Mouse (Mus musculus) gastrocnemius, postnatal 36 days (tissue): Measurements from ENCODE around the gene Stat3. TPM values are rescaled to one million over a fixed set of nuclear protein-coding genes. Genes with fewer than 3 reads are reported as not detected.
A peak's percentile ranks its signal among the peaks of the same experiment; 100 is the strongest.

Experiments
- DNase-seq, 2 experiments: peaks; one replicate each; pipeline ENCODE4 v3.0.0; 2022
- intact Hi-C: fragments of 180-260 bp; cut with DNase I; formaldehyde crosslinking; loops from one replicate; pipeline ENCODE4 v1.15.1; 2025
- total RNA-seq, 2 experiments: library from RNA; stranded (reverse); gene quantifications; 2 replicates each; pipeline ENCODE4 v1.2.3; 2021

Stat3 gene
- total RNA-seq, 2 experiments from 2014 or later: 38.8 to 42.9 TPM

DNA sequence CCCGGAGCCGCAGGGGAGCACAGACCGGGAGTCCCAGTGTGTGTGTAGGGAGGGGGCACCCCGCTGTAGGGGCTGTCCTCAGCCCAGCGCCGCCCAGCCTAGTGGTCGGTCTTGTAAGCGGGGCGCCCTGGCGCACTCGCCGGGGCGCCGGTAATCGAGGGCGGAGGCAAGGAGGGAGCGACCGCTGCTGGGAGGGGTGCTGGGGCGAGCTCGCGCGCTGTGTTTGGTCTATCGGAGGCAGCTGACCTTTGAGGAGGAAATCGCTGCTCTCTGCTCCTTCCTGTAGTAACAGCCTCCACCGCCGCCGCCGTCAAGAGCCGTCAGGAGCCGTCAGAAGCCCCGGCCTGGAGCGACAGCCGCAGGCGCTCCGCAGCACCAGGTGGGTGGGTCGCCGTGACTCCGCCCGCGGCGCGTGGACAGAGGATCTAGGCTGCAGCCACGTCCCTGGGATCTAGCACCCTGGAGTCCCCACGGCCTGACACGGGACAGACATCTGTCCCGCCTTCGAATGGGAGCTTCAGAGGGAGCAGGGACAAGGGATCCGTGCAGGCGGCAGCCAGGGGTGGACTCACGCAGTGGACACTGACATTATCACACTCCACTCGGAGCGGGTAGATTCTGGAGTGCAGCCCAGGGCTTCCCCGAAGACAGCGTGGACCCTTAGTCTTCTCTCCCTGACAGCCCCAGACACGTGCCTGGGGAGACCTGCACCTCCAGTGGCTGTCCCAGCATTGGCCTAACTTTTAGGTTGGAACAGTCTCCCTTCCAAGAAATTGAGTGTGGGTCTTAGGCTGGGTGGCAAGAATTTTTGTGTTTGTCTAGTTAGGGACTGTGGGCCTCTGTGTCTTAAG is 78.9 kb downstream of the Stat3 start:
- intact Hi-C loops: no loop called here

DNA sequence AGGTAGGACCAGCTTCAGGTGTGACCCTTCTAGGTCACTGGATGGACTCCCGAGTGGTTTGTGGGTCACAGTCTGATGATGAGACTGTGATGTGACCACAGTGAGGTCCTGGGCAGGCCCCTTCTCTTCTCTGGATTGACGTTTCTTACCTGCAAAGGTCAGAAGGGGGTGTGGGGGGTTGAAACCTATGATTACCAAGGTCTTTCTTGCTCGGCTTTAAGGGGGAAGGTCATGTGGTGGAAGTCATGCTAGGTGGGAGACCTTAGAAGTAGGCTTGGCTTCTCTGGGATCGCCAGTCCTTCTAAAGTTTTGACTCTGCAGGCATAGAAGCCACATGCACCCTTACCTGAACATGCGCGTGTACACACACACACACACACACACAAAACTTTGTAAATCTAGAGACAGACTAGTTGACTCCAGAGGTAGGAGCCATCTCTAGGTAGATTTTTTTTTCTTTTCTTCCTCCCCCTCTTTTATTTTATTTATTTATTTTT is 79.7 kb downstream of the Stat3 start:
- DNase-seq: no peak
- intact Hi-C loops: loop anchor here (5.0 kb wide), 1 partner anchor 37 kb away; no protein-coding TSS in a partner anchor

More for the DNA sequence above, 78.9 kb downstream of the Stat3 start:
- DNase-seq: peak; percentile 82 to 83

DNA sequence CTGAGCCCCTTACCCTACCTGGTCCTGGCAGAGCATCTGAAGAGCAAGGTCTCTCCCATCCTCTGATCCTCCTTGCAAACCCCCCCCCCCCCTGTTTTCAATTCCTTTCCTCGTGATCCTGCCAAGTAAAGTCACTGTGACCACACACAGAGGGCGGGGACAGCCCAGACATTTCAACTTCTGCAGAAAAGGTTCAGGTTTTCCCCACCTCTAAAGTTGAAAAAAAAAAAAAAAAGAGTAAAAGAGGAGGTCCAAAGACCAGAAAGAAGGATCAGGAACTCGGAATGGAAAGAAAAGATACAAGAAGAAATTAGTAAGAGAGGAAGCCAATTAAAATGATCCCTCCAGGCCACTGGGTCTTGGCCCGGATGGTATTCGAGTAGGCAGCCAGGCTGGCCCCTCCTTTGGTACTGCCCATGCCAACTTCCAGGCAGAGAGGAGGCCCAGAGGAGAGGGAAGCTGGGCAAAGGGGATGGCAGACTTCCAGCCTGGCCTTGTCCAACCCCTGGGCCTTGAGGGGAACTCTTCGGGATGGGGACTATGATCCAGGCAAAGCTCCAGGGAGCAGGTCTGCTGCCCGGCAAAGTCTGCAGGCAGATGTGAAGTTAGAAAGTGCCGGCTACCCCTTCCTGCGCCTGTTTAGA is 80.3 kb downstream of the Stat3 start, which contains the start of gene Stat5a:
Gene Stat5a, plus strand, starts transcription at position 417 of the 644 bp plus-strand sequence.
- peak; percentile 55 to 71 for DNase-seq
- intact Hi-C loops: loop anchor here (5.0 kb wide), 1 partner anchor 37 kb away; no protein-coding TSS in a partner anchor

DNA sequence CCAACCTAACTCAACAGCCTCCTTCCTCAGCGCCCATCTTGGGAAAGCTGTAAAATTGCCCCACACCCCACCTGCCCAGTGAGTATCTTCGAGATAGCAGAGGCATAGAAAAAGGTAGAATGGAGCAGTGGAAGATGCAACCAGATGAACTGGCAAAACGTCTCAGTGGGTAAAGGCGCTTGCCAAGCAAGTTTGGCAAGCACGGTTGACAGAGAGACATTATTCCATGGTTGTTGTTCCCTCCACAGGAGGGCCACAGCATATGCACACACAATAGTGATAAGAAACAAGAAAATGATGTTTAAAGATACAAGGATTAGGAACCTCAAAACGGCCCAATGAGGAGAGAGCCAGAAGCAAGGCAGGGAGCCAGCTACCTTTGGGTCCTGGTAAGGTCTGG is 81.4 kb downstream of the Stat3 start:
- DNase-seq: no peak
- intact Hi-C loops: loop anchor here (5.0 kb wide), 1 partner anchor 36 kb away; no protein-coding TSS in a partner anchor

DNA sequence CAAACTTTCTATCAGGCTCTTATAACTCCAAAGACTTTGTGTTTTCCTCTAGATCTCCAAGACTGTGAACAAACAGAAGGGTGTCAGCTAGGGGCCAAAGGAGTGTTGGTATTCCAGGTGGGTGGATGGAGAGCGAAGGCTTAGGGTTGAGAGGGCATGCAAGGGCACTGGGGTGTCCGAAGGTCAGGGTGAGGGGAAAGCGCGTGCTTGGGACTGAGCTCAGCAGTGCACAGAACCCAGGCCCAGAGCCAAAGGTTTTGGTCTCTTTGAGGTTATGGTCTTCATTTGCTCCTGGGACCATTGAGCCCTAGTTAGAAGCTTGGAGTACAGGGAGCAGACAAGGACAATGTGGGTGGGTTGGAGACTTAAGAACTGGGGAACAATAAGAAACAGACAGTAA is 84.2 kb downstream of the Stat3 start:
- no peak for DNase-seq
- intact Hi-C loops: loop anchor here (5.0 kb wide), 1 partner anchor 33 kb away; no protein-coding TSS in a partner anchor

DNA sequence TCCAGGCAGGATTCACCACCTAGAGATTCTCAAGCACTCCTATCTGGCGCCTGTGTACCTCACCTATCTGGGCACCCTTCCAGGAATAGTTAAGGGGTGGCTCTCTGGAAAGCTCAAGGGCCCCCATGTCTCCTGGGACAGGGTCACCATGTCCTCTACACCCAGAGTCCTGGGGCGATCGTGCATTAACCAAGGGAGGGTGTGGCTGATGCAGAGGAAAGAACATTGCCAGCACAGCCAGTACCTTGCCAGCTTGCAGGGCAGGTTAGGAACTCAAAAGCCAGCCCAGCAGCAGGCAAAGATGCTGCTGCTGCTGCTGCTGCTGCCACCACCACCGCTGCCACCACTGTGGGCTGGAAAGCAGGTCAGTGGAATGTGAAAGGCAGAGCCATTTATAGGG is 85.1 kb downstream of the Stat3 start:
- intact Hi-C loops: no loop called here
- no peak for DNase-seq

DNA sequence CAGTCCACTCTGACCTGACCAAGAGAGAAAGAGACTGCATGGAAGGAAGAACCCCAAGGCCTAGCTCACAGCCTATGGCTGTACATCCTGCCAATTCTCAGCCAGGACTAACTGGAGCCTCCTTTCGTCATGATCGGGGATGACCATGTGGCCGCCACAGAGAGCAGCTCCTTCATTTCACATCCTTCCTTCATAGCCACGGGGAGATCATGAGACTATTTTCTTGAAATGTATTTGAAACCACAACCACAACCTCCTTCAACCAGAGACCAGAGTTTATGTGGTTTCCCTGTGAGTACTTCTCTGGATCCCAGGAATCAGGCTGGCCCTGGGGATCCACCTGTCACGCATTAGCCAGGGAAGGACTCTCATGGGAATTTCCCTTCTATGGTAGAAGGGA is 86.3 kb downstream of the Stat3 start:
- intact Hi-C loops: no loop called here

DNA sequence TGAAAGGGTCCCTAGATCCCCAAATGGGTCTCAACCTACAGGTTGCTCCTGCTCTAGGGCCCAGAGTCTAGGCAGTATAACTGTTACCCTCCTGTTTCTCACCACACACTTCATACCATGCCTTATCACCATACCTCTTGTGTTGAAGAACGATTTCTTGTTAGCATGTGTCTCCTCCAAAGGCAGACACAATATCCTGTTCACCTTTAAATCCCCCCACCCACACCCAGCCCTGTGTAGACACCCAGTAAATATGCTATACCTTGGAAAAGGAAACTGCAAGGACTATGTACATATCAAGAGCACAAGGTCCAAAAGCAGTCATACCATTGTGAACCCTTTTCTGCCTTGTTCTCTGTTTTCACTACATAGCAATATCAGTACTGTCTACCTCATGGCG is 87.3 kb downstream of the Stat3 start:
- no peak for DNase-seq
- intact Hi-C loops: no loop called here

More for the DNA sequence above, 86.3 kb downstream of the Stat3 start:
- no peak for DNase-seq

DNA sequence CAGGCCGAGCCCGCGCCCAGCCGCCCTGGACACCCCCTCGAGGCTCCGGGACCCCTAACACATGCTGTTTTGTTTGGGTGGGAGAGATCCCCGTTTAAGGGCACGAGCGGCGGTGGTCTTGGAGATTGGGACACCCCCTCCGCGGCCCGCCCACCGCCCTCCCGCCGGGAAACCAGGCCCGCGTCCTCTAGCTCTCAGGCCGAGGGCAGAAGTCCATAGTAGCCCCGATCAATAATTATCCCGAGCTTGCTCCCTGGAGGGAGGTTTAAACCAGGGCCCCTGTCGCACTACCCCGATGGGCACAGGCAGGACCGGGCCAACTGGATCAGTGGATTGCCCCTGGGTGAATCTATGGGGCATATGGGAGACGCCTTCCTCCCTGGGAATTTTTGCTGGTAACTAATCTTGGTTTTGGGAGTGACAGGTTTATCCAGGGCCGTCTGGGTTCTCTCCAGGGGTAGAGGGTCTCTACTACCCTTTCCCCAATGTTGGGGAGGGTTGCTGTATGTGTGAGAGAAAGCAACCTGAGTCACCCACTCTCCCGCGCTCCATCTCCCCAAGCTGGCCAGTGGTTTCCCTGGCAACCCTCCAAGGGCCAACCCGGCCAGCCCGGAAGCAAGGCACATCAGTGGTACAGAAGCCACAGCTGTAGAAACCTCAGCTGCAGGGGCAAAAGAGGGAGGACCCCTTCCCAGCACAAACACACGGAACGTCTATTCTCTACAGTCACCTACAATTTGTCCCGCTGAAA is 88.4 kb downstream of the Stat3 start:
- intact Hi-C loops: no loop called here
- peak; percentile 66 to 68 for DNase-seq

DNA sequence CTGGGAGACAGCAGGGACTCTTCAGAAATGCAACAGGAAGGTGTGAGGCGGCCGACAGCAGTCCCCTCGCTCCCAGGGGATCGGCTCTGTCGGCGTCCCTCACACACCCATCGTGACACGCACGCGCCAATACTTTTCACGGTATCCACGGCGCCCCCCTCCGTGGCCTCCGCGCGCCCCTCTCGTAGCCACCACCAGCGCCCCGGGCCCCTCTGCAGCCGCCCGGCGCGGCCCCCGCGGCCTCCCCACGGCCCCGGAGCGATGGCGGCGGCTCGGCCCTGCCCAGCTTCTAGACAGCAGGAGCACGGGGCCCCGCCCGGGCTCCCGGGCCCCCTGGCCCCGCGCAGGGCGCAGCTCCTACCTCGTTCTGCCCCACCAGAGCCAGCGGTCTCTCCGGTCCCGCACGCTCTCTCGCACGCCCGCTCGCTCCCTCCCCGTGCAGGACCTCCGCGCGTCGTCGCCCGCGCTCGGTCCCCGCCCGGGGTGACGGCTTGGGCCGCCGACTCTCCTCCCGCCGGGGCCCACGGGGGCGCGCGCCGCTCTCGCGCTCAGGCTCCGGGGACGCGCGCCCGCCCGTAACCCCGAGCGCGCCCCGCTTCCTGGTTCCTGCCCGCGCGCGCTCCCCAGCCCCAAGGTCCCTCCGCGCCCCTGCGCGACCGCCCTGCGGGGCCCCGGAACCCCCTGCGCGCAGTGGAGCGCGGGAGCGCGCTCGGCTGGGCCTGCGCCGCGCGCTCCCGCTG is 89.1 kb downstream of the Stat3 start, which contains the start of gene Stat5b:
Gene Stat5b, minus strand, starts transcription at position 687 of the 740 bp plus-strand sequence.
- intact Hi-C loops: no loop called here
- peak; percentile 59 to 75 for DNase-seq

DNA sequence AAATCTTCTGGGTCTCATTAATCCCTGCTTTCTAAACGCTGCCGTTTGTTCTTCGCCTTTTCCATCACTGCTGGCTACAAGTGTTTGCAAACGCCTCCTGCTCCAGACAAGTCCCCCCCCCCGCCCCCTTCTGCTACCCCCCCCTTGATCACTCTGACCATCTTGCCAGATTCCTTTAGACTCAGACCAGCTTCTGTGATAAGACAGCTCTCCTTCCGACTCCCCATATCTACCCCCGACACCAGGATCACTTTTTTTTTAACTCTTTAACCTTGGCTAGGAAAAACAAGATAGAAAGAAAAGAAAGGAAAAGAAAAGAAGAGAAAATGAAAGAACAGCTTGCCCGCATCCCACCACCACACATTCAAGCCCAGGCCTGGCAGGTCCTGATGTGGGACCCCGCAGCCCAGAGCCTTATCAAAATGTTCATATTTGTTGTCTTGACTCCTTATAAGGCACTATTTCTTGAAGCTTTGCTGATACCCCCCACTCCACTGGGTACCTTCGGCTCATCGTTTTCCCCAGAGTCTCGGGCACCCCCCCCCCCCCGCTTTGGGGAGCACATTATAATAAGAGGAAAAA is 89.8 kb downstream of the Stat3 start:
- intact Hi-C loops: no loop called here

DNA sequence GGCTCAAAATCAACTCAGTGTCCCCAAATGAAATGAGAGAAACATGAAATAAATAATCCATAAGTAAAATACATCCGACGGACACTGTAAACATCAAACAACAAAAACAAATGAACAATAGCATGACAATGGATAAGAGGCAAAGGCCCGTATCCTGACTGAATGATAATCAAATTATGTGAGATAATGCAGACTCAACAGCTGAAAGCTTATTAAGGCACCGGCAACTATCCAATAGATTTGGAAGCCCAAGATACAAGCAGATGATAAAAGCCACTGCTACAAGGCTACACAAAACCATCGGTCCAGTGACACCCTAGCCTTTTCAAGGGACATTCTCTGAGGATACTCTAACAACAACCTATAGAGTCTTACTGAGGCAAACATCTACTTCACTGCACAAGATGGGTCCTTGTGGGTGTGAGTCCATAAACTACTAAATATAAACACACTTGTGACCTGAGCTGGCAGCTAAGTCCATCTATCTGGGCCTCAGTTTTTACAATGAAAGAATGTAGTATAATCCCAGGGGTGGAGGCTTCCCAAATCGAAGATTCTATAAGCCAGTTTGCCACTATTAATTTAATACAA is 90.5 kb downstream of the Stat3 start:
- DNase-seq: no peak
- intact Hi-C loops: no loop called here

More for the DNA sequence above, 89.8 kb downstream of the Stat3 start:
- no peak for DNase-seq

DNA sequence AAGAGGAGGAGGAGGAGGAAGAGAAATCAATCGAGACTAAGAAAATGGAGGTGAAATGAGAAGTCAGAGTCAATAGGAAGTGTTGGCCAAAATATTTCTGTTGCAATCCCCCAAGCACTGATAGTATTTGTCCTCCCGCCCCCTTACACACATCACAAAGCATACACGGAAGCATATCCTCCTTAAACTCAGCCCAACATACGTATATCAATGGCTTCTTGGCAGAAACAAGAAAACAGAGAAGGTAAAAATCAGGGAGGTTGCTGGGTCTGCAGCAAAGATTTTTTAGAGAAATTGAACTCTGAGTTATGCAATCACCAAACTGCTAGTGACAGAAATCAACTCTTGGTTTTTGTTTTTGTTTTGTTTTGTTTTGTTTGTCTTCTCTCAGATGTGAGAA is 91.3 kb downstream of the Stat3 start:
- intact Hi-C loops: no loop called here

DNA sequence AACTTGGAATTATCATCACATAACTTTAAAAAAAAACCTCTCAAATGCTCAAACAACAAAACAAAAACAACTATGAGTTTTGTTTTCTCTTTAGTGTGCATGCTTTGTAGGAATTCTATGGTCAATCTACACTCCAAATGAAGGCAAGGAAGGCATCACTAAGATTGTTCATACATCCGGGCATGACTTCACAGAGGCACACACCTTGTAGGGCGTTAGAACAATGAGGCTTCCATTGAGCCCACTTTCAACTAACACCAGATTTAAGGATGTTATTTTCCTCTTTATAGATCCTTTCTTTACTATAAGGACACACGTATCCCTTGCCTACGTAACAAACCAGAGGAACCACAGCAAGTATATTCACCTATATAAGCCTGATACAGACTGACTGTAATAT is 91.8 kb downstream of the Stat3 start:
- intact Hi-C loops: no loop called here
- no peak for DNase-seq

More for the DNA sequence above, 91.3 kb downstream of the Stat3 start:
- no peak for DNase-seq

DNA sequence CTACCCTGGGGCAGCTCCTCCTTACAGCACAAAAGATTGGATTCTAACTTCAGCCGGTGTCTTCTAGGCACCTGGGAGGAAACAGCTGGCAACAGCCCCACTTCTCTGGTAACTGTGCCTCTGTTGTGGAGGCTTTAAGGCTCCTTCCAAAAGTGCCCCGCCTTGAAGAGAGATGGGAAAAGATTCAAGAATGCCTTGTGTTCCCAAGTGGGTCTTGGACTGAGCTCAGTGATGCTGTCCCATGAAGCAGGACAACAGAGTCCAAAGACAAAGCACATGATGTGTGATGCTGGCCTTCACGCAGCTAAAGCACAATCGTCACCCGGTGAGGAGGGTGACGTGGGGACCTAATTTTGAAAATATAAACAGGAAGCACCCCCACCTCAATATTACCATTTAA is 93.5 kb downstream of the Stat3 start:
- intact Hi-C loops: no loop called here

DNA sequence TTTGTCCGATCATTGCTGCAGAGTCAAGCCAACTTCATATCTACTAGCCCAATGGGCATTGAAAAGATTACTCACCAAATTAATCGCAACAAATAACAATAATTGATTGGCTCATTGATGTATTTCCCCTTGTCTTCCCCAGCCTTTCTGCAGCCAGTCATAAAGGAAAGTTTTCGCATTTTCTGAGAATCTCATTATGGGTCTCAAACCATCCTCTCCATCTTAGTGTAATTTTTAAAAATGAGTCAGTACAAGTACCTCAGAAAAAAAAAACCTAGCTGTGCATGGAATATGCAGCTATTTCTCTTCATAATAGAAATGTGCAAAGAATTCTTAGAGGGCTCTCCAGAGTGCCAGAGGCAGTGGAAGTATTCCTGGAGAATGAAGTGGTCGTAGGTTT is 95.2 kb downstream of the Stat3 start:
- intact Hi-C loops: no loop called here
- DNase-seq: no peak

More for the DNA sequence above, 93.5 kb downstream of the Stat3 start:
- DNase-seq: peak in 1 of 2 experiments; percentile 20

DNA sequence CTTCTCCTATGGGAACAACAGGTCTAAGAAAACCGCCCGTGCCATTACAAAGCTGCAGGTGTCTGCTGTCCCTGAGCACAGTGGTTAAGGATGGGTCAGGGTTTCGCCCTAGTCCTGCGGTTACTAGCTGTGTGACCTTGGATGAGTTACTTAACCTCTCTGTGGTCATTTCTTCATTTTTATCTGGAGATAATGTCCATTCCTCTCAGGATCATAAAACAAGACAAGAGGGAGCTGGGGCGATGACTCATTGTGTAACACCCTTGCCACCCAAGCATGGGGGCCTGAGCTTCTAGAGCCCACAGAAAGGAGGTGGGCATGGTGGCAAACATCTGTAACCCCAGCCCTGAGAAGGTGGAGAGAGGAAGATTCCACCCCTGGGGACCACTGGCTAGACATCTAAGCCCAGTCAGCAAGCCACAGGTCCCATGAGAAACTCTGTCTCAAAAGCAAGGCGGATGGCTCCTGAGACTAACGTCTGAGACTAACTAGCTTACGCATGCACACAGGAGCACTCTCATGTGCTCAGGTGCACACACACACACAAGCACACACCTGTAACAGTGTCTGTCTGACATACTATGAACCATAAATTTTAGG is 96.2 kb downstream of the Stat3 start:
- intact Hi-C loops: no loop called here
- DNase-seq: no peak

DNA sequence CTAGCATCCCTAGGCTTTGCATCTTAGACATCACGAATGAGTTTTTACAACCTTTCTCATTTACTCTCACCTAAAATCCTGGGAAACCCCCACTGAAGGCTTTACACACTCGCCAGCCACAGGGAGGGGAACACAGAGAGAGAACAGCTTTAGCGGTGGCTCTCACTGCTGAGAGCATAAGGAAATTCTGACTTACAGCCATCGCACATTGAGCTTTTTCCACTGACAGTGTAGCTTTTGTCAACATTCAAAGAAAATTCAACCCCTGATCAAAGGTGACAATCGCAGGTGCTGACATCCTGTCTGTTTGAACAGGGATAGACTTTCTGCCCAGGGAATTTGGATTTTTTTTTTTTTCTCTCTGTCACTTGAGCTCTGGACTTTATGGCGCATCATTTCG is 97.3 kb downstream of the Stat3 start:
- intact Hi-C loops: no loop called here
- DNase-seq: no peak

DNA sequence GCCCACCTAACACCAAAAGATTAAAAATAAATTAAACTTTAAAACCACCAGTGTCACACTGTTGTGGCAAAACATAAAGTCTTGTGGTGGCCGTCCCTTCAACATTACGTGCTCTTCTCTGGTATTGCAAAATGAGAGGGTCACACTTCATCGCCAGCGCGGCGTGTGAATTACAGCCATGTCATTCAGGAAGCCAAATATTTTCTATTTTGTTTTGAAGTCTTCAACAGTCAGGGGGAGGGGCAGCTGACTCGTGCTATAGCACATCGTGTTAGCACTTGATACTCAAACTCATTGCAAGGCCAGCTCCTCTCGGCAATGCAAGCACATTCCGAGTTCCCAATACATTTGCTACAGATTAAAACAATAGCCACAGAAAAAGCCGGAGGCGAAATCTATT is 98.5 kb downstream of the Stat3 start:
- DNase-seq: no peak
- intact Hi-C loops: no loop called here
